Mouse (Mus musculus): ENCODE measurements at regions not wholly inside any gene's neighbourhood (a gene's known extent, or its start where the extent isn't known, plus 50 kb on each side); places are given as distances from the start of the nearest gene placed in this dataset.

GRCm38 (mm10) chr6:111621684-111622480 lies 651.7 kb upstream of the Lmcd1 start:
- DNase-seq, result no peak

DNA sequence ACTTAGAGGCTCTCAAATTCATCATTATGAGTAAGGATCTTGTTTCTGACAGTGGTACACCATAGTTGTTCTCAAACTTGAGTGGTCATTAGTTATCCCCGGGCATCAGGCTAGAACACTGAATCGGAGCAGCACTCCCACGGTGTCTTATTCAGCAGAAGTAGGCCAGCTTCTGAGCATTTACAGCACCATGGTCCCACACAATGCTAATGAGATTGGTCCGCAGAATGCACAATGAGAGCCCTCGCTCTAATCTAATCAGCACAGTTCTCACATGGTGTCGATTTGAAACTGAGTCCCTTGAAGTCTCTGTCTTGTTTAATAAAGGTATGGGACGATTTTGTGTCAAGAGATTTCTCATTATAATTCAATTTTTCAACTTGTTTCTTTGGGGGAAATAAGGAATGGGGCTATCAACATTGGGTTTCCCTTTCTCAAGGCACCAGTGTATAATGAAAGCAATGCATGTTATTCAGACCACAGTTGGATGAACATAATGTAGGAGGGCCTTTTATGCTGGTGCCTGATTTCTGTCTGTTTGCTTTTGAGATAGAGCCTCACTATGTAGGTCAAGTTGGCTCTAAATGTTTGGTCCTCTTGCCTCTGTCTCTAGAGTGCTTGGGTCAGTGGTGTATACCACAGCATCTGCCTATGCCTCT lies 650.9 kb upstream of the Lmcd1 start:
- DNase-seq, result no peak

- DNase-seq, result no peak
Measured at GRCm38 (mm10) chr6:111623140-111623497, 650.4 kb upstream of the Lmcd1 start.

DNA sequence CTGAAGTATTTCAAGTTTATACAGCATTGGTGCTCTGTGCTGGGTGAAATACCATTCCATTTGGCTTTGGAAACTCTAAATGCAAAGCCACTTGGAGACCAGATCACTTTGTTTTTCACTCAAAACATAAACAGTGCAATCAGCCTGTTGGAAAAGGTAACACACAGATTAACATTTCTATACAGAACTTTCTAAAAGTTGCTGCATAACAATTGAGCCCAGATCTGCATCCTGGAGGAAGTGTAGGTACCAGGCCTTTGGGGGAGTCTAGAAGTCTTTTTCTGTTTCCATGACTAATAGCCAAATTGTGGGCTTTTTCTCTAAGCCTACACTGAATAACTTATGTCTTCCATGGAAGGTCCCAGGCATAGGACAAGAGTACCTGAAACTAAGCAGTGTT lies 648.1 kb upstream of the Lmcd1 start:
- DNase-seq, result no peak

- no peak for DNase-seq
Measured at GRCm38 (mm10) chr6:111652736-111653135, 620.8 kb upstream of the Lmcd1 start.

DNA sequence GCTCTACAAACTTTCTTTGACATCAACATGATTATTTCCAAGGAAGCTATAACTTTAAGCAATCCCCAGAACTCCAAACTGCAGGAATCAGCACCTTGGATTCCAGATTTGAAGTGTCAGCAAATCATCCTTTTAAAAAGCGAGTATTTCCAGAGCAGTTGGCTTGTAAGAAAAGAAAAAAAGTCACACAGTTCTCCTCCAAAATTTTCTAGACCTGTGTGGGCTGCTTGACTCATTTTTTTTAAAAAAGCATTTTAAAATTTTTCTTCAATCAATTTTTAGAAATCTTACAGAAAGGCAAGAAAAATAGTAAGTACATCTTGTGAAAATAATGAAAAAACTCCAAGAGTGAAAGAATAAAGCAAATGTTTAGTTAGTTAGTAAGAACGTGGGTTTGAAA lies 613.6 kb upstream of the Lmcd1 start:
- DNase-seq, result no peak

DNA sequence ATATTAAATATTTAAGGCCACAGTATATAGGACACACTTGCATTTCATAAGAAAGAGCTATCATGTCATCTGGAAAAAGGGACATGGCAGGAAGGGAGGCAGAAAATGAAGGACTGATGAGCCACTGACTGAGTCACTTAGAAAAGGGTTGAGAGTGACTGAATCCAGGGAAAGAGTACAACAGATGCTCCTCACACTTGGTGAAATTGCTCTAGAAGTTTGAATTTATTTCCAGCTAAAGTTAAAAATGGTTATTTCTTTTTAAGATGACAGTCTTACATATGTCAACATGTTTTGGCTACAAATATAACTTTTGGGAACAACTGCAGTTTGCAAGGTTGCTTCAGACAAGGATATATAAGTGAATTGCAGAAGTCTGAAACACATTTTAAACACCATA lies 609.0 kb upstream of the Lmcd1 start:
- no peak for DNase-seq

DNA sequence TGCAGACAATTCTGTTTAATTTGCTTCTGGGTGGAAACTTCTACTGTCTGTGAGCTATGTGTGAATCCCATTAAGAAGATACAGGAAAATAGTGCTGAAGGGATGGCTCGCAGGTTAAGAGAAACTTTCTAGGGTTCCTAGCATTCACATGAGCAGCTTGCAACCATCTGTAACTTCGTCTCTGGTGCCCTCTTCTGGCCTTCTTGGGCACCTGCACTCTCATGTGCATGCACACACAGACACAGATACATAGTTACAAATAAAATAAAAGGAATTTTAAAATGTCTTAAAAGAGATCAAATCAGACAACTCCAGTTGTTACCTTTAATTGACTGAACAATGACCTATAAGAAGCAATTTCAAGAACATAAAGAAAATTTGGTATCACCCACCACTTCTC lies 588.6 kb upstream of the Lmcd1 start:
- no peak for DNase-seq

DNA sequence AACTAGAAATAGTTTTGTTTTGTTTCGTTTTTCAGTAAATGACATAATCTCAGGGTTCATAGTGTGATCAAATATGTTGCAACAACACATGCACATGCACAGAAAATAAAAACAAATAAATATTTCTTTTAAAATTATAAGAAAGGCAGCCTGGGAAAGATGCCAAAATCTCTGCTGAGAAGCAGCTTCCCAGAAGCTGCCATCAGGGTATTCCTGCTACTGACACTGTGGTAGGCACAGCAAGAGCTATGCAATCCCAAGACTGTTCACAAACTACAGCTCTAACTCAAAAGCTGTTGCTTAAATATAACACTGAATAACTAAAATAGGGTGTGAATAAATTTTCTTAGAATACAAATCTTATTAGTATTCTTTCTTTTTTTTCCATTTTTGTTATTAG lies 570.7 kb upstream of the Lmcd1 start:
- no peak for DNase-seq

- no peak for DNase-seq
Measured at GRCm38 (mm10) chr6:111708277-111708676, 565.3 kb upstream of the Lmcd1 start.

GRCm38 (mm10) chr6:111725969-111726368 lies 547.6 kb upstream of the Lmcd1 start:
- no peak for DNase-seq

GRCm38 (mm10) chr6:111730381-111730780 lies 543.2 kb upstream of the Lmcd1 start:
- no peak for DNase-seq

GRCm38 (mm10) chr6:111733926-111734325 lies 539.6 kb upstream of the Lmcd1 start:
- no peak for DNase-seq

GRCm38 (mm10) chr6:111738983-111739382 lies 534.6 kb upstream of the Lmcd1 start:
- no peak for DNase-seq

GRCm38 (mm10) chr6:111781710-111782481 lies 491.7 kb upstream of the Lmcd1 start:
- DNase-seq, result no peak

GRCm38 (mm10) chr6:111808611-111809010 lies 464.9 kb upstream of the Lmcd1 start:
- no peak for DNase-seq

- no peak for DNase-seq
Measured at GRCm38 (mm10) chr6:111813982-111814603, 459.5 kb upstream of the Lmcd1 start.

DNA sequence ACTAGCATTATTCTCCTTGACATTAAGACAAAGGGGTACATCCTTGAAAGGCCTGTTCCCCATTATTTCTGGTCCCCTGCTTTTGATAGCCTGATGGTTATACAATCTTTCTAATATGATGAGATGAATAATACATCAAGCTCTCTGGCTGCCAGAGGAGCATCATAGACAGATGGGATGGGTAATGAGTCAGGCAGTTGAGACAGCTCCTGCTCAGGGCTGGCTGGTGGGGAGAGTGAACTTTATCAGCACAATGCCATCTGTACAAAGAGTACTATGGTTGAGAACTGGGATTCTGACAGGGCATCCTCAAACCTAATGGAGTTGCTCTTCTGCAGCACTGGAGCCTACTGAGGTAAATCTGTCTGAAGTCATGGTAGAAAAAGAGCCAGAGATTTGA lies 458.4 kb upstream of the Lmcd1 start:
- no peak for DNase-seq

DNA sequence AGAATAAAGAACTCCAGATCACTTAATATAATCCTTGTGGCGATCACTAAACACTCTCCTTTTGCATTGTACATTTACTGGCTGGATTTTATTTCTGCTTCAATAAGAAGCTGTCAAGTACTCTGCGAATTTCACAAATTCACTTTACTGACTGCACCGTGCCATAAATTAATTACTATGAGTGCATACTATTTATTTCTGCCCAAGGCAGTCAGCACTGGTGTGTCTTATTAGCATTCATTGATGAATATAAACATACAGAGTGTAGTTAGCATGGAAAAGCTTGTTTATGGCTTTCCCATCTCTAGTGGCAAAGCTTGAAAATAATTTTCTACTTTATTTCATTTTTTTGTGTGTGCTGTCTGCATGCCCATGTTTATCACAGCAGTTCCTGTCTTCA lies 453.3 kb upstream of the Lmcd1 start:
- no peak for DNase-seq

GRCm38 (mm10) chr6:111844321-111844835 lies 429.2 kb upstream of the Lmcd1 start:
- no peak for DNase-seq

GRCm38 (mm10) chr6:111866101-111866598 lies 407.4 kb upstream of the Lmcd1 start:
- no peak for DNase-seq

- DNase-seq, result no peak
Measured at GRCm38 (mm10) chr6:111882557-111882956, 391.0 kb upstream of the Lmcd1 start.

DNA sequence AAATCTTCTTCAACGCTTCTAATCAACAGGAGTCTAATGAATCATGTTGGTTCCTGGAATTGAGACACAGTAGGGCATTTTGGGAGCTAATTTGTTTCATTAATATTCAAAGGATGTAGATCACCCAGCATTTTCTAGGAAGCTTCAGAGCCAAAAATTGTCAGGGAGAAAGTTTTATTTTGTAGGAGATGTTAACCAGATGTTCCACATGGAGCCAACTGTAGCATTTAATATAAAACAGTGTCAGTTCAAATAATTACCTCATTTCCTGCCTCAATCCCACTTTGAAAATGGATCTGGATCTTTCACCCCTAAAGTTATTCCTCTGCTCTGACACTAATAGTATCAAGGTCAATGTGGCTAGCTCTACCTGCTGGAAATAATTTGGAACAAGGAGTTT lies 389.6 kb upstream of the Lmcd1 start:
- DNase-seq, result no peak

All from thymus, adult 18-20 months (tissue).